Mouse (Mus musculus) right cerebral cortex, adult 2 months (tissue): ENCODE measurements at regions not wholly inside any gene's neighbourhood (a gene's known extent, or its start where the extent isn't known, plus 50 kb on each side); places are given as distances from the start of the nearest gene placed in this dataset.

ENCODE experiments used
- DNase-seq, 2 experiments: peaks; one replicate each; pipeline ENCODE4 v3.0.0; 2021 to 2022; ENCODE audit warnings: low spot score in 2 of 2

DNA sequence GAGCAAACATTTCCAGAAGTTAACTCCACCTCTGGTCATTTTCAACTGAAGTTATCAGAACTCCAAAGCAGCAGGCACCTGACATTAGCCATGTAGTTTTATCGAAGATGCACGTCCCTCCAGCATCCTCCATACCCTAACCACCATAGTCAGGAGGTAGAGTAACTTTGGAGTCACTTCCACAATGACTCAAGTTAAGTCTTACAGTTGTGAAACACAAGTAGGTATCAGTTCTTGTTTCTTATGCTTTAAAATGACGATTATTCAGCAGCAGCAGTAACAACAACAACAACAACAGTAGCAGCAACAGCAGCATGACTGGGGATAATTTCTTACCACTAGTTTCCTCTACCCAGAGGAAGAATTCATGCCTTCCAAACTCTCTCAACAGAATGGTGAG lies 51.3 kb upstream of the Tank start:
- DNase-seq = no peak

DNA sequence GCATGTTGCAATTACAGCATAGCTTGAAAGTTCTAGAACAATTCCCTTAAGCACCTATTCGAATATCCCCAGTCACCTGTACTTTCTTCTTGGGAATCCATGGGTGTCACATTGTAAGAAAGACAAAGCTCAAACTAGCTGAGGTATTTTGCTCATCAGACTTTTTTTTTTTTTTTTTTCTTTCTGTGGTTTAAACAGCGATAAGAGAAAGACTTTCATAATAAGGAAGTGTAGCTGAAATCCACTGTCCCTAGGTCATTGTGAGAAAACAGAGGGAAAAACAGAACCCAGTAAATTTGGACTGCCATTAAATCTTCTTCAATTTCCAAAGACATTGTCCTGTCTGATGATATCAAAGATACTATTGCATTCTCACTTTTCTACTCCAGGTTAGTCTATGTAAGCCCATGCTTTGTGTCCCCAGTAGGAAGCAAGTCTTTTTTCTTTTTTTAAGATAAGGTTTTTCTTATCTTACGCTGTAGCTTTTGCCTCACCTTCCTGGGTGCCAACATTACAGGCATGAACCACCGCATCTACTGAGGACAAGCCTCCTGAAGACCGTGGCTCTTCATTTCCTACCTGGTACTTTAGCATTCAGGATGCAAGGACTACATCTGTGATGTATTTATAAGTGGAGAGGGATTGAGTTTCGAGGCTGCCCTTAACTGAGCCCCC lies 54.2 kb upstream of the Tank start:
- no peak for DNase-seq

DNA sequence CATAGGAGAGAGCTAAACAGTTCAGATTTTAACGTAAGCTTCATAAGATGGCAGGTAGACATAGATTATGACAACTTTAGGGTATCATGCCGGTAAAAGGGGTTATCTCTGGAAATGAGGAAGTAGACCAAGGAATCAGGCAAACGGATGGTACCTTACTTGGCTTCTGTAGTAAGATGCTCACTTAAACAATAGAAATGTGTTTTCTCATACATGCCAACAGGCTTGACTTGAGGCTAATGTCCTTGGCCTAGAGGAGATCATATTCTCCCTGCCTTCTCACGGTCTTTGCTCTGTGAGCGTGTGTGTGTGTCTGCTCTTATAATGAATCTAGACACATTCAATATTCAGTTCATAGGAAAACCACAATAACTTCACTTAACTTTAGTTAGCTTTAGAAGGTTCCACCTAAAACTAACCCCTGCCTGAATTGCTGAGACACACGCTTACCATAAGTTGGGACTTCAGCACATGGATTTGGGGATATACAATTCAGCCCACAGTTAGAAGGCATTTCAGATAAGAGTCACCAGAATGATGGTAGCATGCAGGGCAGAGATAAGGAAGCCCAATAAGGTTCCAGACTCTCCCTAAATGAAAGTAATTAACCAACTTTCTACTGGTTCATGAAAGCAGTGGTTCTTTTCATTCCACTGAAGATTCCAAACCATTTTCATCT lies 63.8 kb upstream of the Tank start:
- DNase-seq = no peak

DNA sequence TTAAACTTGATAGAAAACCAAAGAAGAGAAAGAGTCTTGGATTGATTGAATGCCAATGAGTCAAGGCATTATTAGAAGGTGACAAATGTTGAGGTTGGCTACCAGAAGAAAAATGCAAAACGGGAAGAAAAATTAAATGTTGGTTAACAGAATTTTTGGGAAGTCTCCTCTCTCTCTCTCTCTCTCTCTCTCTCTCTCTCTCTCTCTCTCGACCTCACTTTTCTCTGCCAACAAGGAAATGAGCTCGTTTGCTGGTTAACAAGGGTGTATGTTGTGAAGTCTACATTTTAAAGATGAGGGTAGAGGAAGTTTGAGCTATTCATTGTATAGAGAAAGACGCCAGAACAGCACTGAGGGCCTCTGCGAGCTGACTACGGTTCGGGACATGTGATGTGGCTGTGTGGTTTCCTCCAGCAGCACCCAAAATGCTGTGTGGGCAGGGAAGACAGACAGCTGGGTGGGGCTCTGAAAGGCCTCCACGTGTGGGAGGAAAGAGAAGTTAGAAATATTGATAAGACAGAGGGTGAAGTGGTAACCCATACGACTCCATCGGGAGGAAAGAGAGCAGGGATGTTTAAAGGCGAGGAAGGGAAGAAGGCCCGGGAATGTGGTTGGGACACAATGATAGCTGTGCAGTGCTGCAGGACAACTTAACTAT lies 64.5 kb upstream of the Tank start:
- DNase-seq = no peak

DNA sequence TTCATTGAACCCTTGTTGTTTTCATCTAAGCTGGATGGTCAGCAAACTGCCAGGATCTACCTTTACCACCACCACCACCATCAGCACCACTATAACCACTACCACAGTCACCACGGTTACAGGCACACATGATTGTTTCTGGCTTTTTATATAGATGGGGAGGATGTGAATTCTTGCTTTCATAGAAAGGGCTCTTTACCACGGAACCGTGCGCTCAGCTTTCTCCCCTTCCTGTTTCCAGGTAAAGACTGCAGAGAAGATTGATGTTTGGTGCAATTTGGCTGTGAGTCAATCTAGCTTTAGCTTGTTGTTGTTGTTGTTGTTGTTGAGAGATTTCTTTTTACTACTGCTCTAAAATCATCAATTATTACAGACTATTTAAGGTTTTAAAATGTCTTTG lies 74.8 kb upstream of the Tank start:
- no peak for DNase-seq

DNA sequence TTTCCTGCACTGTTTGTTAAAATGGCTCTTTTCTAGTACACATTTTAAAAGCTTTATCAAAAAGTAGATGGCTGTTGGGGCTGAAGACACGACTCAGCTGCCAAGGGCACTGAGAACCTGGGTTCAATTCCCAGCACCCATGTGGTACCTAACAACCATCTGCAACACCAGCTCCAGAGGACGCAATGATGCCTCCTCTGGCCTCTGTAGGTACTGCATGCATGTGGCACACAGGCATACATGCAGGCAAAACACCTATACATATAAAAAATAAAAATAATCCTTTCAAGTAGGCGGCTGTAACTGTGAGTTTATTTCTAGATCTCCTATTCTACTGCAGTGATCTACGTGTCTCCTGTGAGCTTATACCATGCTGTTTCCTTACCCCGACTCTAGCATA lies 76.5 kb upstream of the Tank start:
- DNase-seq = no peak

DNA sequence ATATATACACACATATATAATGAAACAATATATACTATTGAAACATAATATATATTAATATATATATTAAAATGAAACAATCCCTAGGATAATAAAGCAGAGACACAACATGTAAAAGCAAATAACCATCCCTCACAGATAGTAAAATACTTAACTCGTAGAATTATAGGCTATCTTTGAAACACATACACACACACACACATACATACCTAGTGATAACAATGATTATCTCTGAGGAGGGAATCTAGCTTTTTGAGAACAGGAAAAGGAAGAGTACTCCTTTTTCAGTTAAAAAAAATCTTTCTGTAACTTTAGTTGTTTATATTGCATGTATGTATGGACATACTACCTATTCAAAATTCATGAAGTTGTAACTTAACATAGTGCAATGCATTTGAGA lies 79.1 kb upstream of the Tank start:
- no peak for DNase-seq

DNA sequence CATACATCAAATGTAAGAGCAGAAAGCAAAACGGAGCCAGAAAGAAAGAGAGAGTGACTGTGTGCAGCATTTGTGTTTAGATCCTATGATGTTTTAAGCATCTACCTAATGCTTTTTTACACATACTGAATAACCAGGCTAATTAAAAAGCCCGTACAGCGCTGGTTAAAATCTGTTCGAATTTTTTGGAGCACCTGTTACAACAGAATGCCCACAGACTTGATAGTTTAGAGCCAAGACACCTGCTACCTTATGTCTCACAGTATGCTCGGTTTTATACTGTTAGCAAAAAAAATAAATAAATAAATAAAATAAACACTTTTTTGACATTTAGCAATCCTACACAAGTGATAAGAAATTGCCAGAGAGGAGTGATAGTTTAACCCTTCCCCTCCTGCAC lies 80.5 kb upstream of the Tank start:
- peak in 1 of 2 experiments; percentile 7 for DNase-seq

DNA sequence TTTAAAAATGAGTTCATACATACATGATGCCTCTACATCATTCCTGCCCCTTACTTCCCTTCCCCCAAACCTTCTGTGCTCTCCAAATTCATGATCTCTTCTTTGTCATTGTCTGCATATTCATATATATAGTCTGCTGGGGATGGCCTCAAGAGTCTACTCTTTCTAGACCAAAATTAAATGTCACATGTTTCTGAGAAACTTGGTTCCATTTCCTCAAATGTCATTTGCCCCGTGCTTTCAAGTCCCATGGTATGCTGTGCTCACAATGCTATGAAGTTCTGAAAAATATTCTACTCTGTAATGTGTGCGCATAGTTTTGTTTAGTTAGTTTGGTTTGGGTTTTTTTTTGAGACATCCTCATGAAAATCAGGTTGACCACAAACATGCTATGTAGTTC lies 81.4 kb upstream of the Tank start:
- DNase-seq = no peak

DNA sequence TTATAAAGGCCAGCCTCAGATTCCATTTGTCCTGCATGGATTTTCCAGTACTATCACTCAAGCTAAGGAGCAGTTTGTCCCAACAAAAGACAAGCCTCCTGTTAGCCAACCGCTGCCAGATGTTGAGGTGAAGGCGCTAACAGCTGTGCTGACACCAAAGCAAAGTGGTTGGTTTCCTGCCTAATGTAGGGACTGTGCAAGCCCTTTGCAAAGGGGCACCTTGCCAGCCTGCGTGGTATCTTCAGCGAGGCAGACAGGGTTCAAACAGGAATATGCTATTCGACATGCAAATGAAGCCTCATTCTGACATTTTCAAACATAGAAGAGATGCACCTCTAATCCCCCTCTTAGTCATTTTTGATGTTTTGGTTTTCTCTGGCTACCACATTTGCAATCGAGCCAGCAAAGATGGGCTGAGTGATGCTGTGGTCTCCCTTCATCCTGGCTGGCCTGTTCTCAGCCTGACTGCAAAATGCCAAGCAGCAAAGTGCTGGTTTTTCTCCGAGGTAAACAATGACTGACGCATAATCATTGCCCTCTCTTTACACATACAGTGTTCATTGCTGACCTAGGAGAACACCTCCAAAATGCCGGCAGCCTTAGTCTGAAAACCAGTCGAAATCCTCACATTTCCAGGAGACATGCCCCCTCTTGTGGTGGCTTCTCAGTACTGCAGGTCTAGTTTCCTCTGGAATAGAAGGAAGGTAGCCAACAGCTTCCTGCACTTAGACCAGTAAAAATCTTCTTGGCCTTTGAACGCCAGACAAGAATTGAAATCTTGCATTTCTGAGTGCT lies 84.3 kb upstream of the Tank start:
- peak; percentile 94 to 96 for DNase-seq

DNA sequence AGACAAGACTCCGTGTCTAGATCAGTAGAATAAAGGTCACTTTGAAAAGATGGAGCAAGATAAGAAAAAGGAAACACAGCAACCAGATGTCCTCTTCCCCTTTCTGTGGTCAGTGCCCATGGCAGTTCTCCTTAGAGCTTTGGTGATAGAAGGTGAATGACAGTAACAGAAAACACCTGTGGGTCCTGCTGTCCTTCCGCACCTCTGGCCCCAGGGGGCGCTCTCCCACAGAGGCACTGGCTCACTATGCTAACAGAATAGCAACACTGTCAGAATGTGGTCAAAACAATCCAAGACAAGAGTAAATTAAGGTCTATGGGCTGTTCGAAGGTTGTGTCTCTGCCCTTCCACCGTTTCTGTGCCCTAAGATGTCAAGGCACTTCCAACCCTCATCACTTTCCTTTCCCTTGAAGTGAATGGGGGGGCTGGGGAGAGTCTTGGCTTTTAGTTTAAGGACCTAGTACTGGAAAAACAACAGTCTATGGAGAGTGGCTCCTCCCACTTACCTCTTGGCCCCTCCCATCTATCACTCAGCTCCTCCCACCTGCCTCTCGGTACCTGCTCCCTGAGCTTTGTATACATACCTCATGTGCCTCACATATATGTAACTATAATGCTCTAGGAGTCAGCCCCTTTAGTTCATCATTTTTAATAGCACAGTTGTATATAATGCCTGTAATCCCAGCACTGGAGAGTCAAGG lies 86.2 kb upstream of the Tank start:
- no peak for DNase-seq

DNA sequence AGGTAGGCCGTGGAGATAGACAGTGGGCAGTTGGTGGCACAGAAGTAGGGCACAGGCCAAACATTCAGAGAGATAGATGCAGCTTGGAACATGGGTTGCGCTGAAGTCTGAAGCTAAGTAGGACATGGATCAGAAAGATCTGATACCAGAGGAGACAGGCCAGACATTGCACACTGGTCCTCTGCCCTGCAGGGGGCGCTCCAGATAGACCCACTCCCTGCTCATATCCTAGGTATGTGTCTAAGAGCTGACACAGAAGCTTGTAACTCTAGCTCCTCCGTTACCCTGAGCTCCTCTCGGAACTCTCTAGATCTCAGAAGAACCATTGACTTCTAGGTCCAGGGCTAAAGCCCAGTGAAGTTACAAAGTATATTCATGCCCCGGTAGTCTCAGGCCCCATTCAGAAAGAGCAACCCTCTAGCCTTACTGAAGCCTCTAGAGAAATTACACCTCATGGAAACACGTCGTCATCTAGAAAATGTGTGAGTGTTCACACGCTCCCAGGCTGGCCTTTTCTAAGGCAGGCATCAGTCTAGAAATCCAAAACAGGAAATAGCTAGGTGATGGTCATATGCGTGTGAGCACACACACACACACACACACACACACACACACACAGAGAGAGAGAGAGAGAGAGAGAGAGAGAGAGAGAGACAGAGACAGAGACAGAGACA lies 87.8 kb upstream of the Tank start:
- DNase-seq = no peak

DNA sequence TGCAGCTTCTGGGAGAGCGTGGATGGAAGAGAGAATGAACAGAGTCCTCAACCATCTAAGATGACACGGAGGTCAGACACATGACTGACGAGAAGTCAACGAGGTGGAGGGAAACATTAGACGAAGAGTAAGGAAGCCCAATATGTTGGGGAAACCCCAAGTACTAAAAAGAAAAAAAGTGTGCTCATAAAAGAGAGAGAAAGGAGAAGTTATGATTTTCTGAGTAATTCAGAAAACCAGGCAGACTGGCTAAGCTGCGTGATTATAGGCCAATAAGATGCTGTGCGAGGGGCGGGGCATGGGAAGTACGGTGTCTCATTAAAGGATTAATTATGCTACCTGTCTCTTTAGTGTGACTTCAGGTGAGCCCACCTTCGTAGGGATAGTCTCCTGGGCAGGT lies 88.6 kb upstream of the Tank start:
- DNase-seq = no peak

DNA sequence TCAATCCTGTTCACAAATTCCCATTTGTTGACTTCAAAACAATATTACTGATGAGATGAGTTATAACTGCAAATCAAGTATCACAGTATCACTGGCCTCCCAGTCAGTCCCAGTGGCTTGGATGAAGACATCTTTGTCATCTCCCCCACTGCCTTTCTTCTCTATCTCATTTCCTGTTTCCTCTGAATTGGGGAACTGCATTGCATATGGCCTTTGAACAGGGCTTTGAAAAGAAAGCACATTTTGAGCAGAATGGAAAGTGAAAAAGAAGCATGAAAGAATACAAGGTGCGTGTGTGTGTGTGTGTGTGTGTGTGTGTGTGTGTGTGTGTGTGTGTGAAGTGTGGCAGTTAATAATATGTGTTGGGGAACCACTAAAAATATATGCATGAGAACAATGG lies 94.6 kb upstream of the Tank start:
- no peak for DNase-seq

DNA sequence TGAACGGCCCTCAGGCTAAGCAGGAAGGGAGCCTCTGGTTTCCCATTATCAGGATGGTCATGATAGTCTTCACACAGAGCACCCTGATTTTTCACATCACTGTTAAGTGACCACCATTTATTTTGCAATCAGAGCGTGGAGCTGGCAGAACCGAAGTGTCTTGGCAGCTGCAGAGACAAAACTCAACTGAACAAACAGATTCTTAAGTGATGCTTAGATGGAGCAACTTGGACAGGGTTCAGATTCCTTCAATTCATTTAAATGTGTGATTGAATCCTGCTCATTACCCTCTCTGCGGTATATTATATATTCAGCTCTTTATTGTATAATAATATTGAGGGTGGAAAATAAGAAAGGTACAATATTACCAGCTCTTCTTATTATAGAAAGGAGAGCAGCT lies 101.7 kb upstream of the Tank start:
- no peak for DNase-seq

DNA sequence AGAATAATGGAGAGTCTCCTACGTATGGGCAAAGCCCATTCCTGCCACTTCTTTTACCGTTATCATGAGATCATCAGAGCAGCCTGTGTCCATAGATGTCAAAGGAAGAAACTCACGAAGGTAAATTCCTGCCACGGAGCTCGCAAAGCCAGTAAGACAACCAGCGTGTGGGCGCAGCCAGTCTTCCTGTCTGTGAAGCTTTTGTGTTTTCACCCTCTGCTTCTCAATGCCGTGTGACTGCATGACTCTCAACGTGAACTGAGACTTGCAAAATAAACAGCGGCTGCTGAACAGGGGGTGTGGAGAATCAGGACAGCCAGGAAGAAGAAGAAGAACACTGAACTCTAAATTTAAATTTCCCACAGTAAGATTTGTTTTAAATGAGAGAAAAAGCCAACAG lies 103.8 kb upstream of the Tank start:
- DNase-seq = peak in 1 of 2 experiments; percentile 16

DNA sequence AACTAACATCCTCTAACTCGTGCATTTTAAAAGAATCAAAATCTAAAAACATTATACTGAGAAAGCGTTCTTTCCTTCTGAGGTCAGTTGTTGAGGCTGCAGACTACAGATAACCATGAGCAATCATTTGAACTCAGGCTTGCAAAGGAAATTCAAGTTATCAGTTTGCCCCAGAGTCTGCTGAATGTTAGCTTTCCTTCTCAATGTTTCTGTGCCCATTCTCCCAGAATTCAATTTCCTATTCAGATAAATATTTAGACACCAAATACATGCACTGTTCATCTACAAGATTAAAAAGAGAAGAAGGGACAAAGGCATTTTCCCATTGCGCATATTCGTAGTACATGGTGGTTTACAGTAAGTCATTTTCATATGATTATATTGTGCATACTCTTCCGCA lies 107.9 kb upstream of the Tank start:
- no peak for DNase-seq

DNA sequence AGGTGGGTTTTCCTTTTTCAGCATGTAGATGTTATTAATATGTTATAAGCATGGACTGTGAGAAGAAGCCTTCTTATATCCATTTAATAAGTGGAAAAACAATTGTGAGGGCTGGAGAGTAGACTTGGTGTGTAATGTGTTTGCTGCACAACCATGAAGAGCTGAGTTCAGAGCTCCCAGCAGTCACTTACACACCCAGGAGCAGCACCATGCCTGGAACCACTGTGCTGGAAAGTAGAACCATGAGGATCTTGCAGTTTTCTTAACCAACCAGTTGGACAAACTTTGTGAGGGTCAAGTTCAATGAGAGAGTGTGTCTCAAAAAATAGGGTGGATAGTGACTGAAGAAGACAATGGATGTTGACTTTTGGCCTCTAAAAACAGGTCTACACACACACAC lies 108.3 kb upstream of the Tank start:
- no peak for DNase-seq

DNA sequence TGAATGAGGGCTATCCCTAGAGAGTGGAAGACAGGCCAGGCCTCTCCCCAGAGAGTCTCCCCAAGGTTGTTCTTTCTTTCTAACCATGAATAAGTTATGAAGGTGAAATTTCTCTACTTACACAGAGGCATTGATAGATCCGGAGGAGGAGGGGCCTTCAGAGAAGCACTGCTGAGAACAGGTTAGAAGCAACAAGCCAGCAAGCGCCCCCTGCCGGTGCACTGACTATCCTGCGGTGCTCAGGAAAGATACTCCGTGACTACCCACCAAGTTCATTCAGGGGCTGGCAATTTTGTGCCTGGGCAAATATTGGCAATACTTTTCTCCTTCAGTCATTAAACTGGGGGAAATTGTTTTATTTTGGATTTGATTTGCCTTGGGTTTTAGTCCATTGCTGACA lies 122.5 kb upstream of the Tank start:
- peak; percentile 51 to 58 for DNase-seq

DNA sequence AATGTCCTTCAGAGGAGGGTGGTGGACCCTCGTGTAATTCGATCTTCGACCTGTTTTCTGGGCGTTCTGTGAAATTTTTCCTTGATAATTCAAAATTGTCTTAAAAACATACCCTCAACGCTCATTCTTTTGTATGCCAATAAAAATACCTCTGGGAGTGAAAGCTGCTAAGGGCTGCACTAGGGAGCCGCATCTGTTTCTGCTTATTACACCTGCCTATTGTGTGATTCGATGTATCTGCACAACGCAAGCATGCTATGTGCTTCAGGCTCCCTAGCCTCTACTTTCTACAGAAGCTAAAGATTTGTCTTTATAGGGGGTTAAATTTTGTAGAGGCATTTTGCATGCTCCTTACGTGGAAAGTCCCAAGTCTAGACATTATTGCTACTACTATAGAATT lies 123.7 kb upstream of the Tank start:
- DNase-seq = no peak

DNA sequence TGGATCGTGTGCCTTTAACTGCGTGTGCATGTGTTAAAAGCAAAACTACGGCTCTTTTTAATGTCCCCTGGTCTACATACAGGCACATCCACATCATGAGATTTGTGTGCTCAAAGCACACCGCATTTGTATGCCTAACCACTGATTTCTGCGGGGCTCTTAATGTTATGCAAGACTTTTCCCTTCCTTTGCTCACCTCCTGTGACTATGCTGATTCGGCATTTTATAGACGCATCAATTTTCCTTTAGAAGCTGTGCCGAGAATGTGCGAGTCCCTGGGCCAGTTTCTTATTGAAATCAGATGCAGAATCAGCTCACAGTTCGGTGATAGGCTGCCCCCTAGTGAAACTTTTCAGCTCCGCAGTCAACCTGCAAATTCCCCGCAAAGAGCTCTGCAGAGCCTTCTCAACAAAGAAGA lies 124.1 kb upstream of the Tank start:
- DNase-seq = peak; percentile 94 to 95
